Mouse (Mus musculus): Measurements from ENCODE around the gene Rad9b. TPM values are rescaled to one million over a fixed set of nuclear protein-coding genes. Genes with fewer than 3 reads are reported as not detected.

Gene Rad9b
- polyA plus RNA-seq, 1 experiment = 4.1 TPM

DNA sequence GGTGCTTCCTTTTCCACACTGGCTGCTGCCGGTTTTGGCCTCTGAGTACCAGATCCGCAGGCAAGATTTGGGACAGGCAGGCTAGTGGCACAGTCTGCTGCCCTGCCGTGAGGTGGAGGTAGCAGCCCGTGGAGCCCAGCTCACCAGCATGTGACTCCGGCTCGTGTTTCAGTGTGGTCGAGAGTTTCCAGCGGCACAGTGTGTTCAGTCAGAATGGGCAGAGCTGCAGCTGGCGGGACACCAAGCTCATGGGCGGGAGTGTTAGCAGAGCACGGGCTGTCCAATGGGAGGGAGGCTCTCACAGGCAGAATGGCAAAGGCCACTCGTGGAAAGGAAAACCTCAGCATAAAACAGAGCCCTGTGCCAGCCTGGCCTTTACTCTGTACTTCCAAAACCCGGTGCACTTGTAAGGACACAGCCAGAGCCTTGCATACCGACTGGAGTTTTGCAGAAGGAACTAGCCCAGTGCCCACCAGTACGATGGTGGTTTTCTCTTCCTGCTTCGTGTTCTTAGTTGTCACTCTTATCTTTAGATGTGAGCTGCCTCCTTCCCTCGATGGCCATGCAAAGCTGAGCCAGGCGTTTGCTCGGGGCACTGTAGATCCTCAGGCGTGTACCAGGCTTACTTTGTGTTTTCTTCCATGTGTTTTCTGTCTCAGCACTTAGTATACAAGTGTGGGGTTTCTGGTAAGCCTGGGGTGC is 38.9 kb downstream of the Rad9b start:
- Histone ChIP-seq H3K27ac (ENCODE audit: control insufficient read depth, insufficient read depth, low read depth, low read length, poor library complexity) (peak overlapping the region; percentile 83), H3K4me3 (replicated peaks; ENCODE audit: control insufficient read depth, low read depth, low read length) (peak overlapping the region; percentile 1), H3K4me1 (ENCODE audit: control insufficient read depth, insufficient read depth, low read length) (peaks cover 10% of the 10 kb centered on the region)
- TF ChIP-seq POLR2A (IDR thresholded peaks at IDR 0.05; ENCODE audit: borderline replicate concordance, control insufficient read depth, low read depth, low read length) (peak; percentile 28; the same call in 1 of the 2 replicates), CTCF (IDR thresholded peaks at IDR 0.05; ENCODE audit: control insufficient read depth, insufficient read depth, low read length) (peak; percentile 30; the same call in 1 of the 2 replicates)
- WGBS = 4% methylated on average over 20 of the region's 20 CpGs

DNA sequence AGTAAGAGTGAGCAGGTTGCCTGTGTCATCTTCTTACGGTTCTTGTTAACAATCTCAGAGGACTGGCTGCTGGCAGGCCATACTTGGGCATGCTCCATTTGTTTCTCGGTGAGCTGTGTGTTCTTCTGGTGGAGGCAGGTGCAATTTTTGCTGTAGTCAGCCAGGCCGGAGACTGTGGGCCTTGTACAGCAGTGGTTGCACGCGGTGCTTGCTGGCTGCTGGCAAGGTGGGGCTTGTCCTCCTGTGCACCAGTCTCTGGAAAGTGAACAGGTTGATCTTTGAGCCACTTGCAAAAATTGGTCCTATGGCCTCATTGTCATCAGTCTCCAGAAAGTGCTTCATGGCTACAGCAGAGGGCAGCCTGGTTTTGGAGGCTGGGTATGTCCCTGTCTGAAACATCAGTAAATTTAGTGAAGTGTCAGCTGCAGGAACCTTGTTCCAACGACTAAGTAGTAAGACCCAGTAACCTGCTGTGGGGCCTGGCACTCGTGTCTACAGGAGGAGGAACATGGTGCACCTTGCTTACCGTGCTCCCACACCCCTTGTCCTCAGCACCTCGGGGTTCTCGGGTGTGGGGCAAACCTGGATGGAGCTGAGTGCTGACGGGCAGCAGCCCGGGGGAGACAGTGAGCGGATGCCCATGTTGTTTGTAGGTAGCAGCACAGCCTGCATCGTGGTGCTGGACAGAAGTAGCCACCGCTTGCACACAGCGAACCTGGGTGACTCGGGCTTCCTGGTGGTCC is 40.9 kb downstream of the Rad9b start:
- TF ChIP-seq POLR2A (IDR thresholded peaks at IDR 0.05; ENCODE audit: borderline replicate concordance, control insufficient read depth, low read depth, low read length) = no peak
- no peak for TF ChIP-seq CTCF (IDR thresholded peaks at IDR 0.05; ENCODE audit: control insufficient read depth, insufficient read depth, low read length)
- Histone ChIP-seq H3K27ac (ENCODE audit: control insufficient read depth, insufficient read depth, low read depth, low read length, poor library complexity) (no peak overlapping the region), H3K4me1 (ENCODE audit: control insufficient read depth, insufficient read depth, low read length) (peaks cover 10% of the 10 kb centered on the region), H3K4me3 (replicated peaks; ENCODE audit: control insufficient read depth, low read depth, low read length) (no peak overlapping the region)
- 79% methylated on average over 17 of the region's 17 CpGs for WGBS

DNA sequence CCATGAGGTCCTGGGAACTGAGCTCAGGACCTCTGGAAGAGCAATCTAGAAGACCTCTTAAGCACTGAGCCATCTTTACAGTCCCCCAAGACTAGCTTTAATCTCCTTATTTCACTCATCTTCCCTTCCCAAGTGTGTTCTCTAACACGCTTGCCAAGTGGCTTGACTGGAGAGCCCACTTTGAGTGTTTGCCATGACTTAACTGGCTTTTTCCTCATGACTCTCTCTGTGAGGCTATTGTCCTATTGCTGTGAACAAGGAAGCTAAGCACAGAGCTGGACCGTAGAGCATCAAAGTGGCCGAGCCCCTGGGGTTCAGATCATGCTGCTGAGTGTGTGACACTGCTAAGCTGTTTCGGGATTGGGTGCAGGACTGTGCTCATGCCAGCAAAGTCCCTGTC is 41.7 kb downstream of the Rad9b start:
- H3K4me3 ChIP-seq (replicated peaks; ENCODE audit: control insufficient read depth, low read depth, low read length) = no peak overlapping the region
- no peak for TF ChIP-seq POLR2A (IDR thresholded peaks at IDR 0.05; ENCODE audit: borderline replicate concordance, control insufficient read depth, low read depth, low read length)
- TF ChIP-seq CTCF (IDR thresholded peaks at IDR 0.05; ENCODE audit: control insufficient read depth, insufficient read depth, low read length) = no peak
- WGBS = 84% methylated on average over 4 of the region's 4 CpGs
- H3K4me1 ChIP-seq (ENCODE audit: control insufficient read depth, insufficient read depth, low read length) = peaks cover 8% of the 10 kb centered on the region
- no peak overlapping the region for H3K27ac ChIP-seq (ENCODE audit: control insufficient read depth, insufficient read depth, low read depth, low read length, poor library complexity)

DNA sequence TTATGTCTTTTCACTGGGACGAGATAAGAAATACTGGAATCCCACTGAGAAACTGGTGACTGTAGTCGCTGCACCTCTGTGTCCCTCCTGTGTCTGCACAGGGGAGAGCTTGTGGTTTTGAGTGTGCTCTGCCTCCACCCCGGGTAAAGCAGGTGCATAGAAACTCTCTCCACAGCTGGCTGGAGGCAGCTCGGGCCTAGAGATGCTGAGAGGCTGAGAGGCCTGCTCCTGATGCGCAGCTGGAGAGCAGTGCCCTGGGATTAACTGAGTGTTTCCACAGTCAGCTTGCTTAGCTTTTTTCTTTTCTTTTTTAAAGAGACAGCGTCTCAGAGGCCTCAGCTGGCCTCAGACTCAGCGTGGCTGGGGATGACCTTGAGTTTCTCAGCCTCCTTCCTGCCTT is 42.3 kb downstream of the Rad9b start:
- TF ChIP-seq POLR2A (IDR thresholded peaks at IDR 0.05; ENCODE audit: borderline replicate concordance, control insufficient read depth, low read depth, low read length) (no peak), CTCF (IDR thresholded peaks at IDR 0.05; ENCODE audit: control insufficient read depth, insufficient read depth, low read length) (no peak)
- Histone ChIP-seq H3K4me1 (ENCODE audit: control insufficient read depth, insufficient read depth, low read length) (peaks cover 8% of the 10 kb centered on the region), H3K4me3 (replicated peaks; ENCODE audit: control insufficient read depth, low read depth, low read length) (no peak overlapping the region), H3K27ac (ENCODE audit: control insufficient read depth, insufficient read depth, low read depth, low read length, poor library complexity) (no peak overlapping the region)
- 63% methylated on average over 7 of the region's 7 CpGs for WGBS

DNA sequence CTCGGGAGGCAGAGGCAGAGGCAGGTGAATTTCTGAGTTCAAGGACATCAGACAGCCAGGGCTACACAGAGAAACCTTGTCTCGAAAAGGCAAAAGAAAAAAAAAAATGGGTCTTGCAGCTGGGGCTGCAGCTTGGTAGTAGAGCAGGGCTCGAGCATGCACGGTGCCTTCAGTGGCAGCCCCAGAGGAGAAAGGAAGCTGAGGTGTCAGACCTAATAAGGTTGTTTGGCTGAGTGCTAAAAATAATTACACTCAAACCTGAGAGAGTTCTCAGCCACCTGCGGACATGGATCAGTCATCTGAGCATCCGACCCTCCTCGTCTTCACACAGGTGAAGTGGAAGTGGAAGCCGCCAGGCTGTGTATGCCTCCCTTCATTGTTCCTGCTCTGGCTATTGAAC is 43.3 kb downstream of the Rad9b start:
- H3K27ac ChIP-seq (ENCODE audit: control insufficient read depth, insufficient read depth, low read depth, low read length, poor library complexity) = no peak overlapping the region
- H3K4me1 ChIP-seq (ENCODE audit: control insufficient read depth, insufficient read depth, low read length) = peaks cover 8% of the 10 kb centered on the region
- no peak overlapping the region for H3K4me3 ChIP-seq (replicated peaks; ENCODE audit: control insufficient read depth, low read depth, low read length)
- TF ChIP-seq POLR2A (IDR thresholded peaks at IDR 0.05; ENCODE audit: borderline replicate concordance, control insufficient read depth, low read depth, low read length) (no peak), CTCF (IDR thresholded peaks at IDR 0.05; ENCODE audit: control insufficient read depth, insufficient read depth, low read length) (no peak)
- WGBS = 62% methylated on average over 8 of the region's 8 CpGs

DNA sequence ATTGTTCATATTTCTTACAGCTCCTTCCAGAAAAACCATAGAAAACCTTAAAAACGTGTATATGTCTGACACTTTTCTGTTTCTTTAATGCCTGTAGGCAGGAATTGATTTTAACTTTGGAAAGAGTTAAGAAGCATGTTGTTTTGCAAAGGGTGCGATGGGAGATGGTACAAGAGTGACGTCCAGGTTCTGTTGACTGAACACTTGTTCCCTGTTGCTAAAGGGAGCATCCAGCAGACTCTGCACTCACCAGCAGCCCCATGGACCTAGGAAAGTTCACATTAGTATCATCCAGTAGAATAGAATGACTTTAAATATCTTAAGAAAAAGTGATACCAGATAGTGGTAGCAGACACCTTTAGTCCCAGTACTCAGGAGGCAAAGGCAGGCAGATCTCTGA is 47.5 kb downstream of the Rad9b start:
- no peak overlapping the region for H3K27ac ChIP-seq (ENCODE audit: control insufficient read depth, insufficient read depth, low read depth, low read length, poor library complexity)

DNA sequence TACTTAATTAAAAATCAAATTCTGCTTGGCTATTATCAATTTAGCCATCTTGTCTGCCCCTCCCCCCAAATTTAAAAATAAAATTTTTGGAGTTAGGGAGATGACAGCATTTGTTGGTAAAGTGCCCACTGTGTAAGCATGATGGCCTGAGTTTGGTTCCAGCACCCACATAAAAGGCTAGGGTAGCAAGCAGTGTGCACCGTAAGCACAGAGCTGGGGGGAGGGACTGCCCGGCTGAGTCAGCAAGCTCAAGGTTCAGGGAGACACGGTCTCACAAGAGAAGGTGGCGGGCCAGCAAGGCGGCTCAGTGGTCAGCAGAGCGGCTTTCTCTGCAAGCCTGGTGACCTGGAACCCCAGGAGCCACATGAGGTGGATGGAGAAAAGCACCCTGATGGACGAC is 48.6 kb downstream of the Rad9b start:
- peaks cover 6% of the 10 kb centered on the region for H3K4me1 ChIP-seq (ENCODE audit: control insufficient read depth, insufficient read depth, low read length)
- H3K27ac ChIP-seq (ENCODE audit: control insufficient read depth, insufficient read depth, low read depth, low read length, poor library complexity) = no peak overlapping the region
- no peak for TF ChIP-seq CTCF (IDR thresholded peaks at IDR 0.05; ENCODE audit: control insufficient read depth, insufficient read depth, low read length)
- TF ChIP-seq POLR2A (IDR thresholded peaks at IDR 0.05; ENCODE audit: borderline replicate concordance, control insufficient read depth, low read depth, low read length) = no peak
- no peak overlapping the region for H3K4me3 ChIP-seq (replicated peaks; ENCODE audit: control insufficient read depth, low read depth, low read length)
- WGBS = 78% methylated on average over 7 of the region's 7 CpGs

More for the DNA sequence above, 47.5 kb downstream of the Rad9b start:
- H3K4me1 ChIP-seq (ENCODE audit: control insufficient read depth, insufficient read depth, low read length) = peaks cover 6% of the 10 kb centered on the region
- H3K4me3 ChIP-seq (replicated peaks; ENCODE audit: control insufficient read depth, low read depth, low read length) = no peak overlapping the region
- no peak for TF ChIP-seq CTCF (IDR thresholded peaks at IDR 0.05; ENCODE audit: control insufficient read depth, insufficient read depth, low read length)
- no peak for TF ChIP-seq POLR2A (IDR thresholded peaks at IDR 0.05; ENCODE audit: borderline replicate concordance, control insufficient read depth, low read depth, low read length)
- 82% methylated on average over 3 of the region's 3 CpGs for WGBS

DNA sequence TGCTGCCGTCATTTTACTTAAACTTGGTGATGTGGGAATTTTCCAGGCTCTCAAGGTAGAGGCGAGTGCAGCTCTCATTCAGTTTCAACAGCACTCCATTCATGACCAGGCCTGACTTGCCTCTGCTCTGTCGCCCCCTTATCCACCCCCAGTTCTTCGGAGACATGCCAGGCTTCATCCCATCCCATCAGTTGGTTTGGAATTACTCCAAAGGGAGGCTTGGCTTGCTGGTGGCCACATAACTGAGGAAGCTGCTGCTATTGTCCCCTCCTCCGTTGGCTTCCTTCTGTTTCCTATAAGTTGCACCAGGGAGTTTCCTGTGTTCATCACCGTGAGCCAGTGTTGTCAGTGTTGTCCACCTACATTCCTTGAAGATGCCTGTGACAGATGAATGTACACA is 49.5 kb downstream of the Rad9b start:
- 45% methylated on average over 6 of the region's 6 CpGs for WGBS
- TF ChIP-seq CTCF (IDR thresholded peaks at IDR 0.05; ENCODE audit: control insufficient read depth, insufficient read depth, low read length) (no peak), POLR2A (IDR thresholded peaks at IDR 0.05; ENCODE audit: borderline replicate concordance, control insufficient read depth, low read depth, low read length) (no peak)
- Histone ChIP-seq H3K27ac (ENCODE audit: control insufficient read depth, insufficient read depth, low read depth, low read length, poor library complexity) (no peak overlapping the region), H3K4me1 (ENCODE audit: control insufficient read depth, insufficient read depth, low read length) (peaks cover 6% of the 10 kb centered on the region), H3K4me3 (replicated peaks; ENCODE audit: control insufficient read depth, low read depth, low read length) (no peak overlapping the region)

All from bone marrow, adult 2 months (tissue).